Mouse (Mus musculus) liver, embryonic 11.5 days (tissue): Measurements from ENCODE around the gene Lyst. TPM values are rescaled to one million over a fixed set of nuclear protein-coding genes. Genes with fewer than 3 reads are reported as not detected.

ENCODE experiments used
- ATAC-seq: fragments of 200-750 bp; cut with Nextera tagmentation; replicated peaks from 2 replicates; pipeline ENCODE4 v1.8.0; 2017; ENCODE audit warnings: moderate number of reproducible peaks, mild to moderate bottlenecking, moderate TSS enrichment, moderate library complexity; ENCODE audit not compliant: low FRiP score
- DNase-seq: peaks from one replicate; pipeline ENCODE4 v3.0.0-alpha.2; 2017; ENCODE audit warnings: low spot score
- H3K27ac ChIP-seq: fragments of 300-500 bp; sonication (generic); 2 replicates; pipeline ENCODE4 v1.5.1; 2014; ENCODE audit warnings: mild to moderate bottlenecking, low read depth, low read length, control low read depth
- H3K27me3 ChIP-seq: fragments of 300-500 bp; sonication (generic); replicated peaks from 2 replicates; pipeline ENCODE4 v1.6.1; 2014; ENCODE audit warnings: low read length, mixed read lengths; ENCODE audit not compliant: control insufficient read depth, insufficient read depth
- H3K36me3 ChIP-seq: fragments of 300-500 bp; sonication (generic); 2 replicates; pipeline ENCODE4 v1.6.1; 2014; ENCODE audit warnings: mild to moderate bottlenecking, low read length, moderate library complexity, mixed read lengths; ENCODE audit not compliant: control insufficient read depth, insufficient read depth
- H3K4me1 ChIP-seq: fragments of 300-500 bp; sonication (generic); replicated peaks from 2 replicates; pipeline ENCODE4 v1.6.1; 2014; ENCODE audit warnings: low read length, mixed read lengths; ENCODE audit not compliant: control insufficient read depth, insufficient read depth
- H3K4me2 ChIP-seq: fragments of 300-500 bp; sonication (generic); 2 replicates; pipeline ENCODE4 v1.6.1; 2014; ENCODE audit warnings: mild to moderate bottlenecking, control low read depth, moderate library complexity
- H3K4me3 ChIP-seq: fragments of 300-500 bp; sonication (generic); 2 replicates; pipeline ENCODE4 v1.5.1; 2014; ENCODE audit warnings: low read depth, low read length, control low read depth
- H3K9ac ChIP-seq: fragments of 300-500 bp; sonication (generic); 2 replicates; pipeline ENCODE4 v1.6.1; 2014; ENCODE audit warnings: low read depth, low read length, control low read depth
- H3K9me3 ChIP-seq: fragments of 300-500 bp; sonication (generic); 2 replicates; pipeline ENCODE4 v1.6.1; 2016; ENCODE audit warnings: low read length, inconsistent platforms, mixed read lengths; ENCODE audit not compliant: control insufficient read depth
- WGBS: fragments of 180-500 bp; shearing (Covaris S2); extraction: QIAGEN DNeasy Blood & Tissue Kit; methylation state at CpG from one replicate; pipeline ENCODE4 v1.1.7; 2014; 5-methylcytosine and 5-hydroxymethylcytosine counted together
- polyA plus RNA-seq: library from polyadenylated mRNA; unstranded; fragments of >200 nt; fragmentation: Nextera tagmentation; extraction: Ambion mirVana; gene quantifications from 2 replicates; pipeline ENCODE4 v1.2.1, GENCODE M21; 2014

Lyst gene
- polyA plus RNA-seq, 1 experiment from 2014 or later: 1.8 TPM

DNA sequence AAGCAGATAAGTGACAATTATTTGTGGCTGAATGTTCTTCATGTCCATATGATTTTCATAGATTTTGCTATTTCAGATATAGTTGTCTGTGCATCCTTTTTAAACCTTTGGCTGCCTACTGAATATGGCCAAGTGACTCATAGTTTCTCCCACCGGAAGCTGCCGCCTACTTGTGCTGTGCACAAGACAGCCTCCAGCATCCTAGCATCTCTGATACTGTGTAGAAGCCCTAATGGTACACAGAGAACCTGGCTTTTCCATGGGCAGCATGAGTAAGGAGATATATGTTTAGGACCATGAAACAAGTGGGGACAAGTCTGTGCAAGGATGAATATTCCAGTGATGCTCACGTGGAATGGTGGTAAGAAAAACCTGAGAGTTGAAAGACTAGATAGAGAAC lies 35.0 kb upstream of the Lyst start:
- Histone ChIP-seq H3K27me3 (no peaks in the 10 kb centered on the region), H3K4me1 (no peaks in the 10 kb centered on the region), H3K36me3 (no peaks in the 10 kb centered on the region), H3K4me2 (no peak overlapping the region), H3K27ac (no peak overlapping the region), H3K4me3 (no peak overlapping the region), H3K9me3 (no peaks in the 10 kb centered on the region), H3K9ac (no peak overlapping the region)
- WGBS: 85% methylated on average over 3 of the region's 3 CpGs
- ATAC-seq: no peak
- no peak for DNase-seq

- Histone ChIP-seq H3K27ac (no peak overlapping the region), H3K36me3 (no peaks in the 10 kb centered on the region), H3K4me1 (no peaks in the 10 kb centered on the region), H3K4me2 (no peak overlapping the region), H3K9me3 (no peaks in the 10 kb centered on the region), H3K27me3 (no peaks in the 10 kb centered on the region), H3K9ac (no peak overlapping the region), H3K4me3 (no peak overlapping the region)
- 79% methylated on average over 5 of the region's 5 CpGs for WGBS
- ATAC-seq: no peak
- no peak for DNase-seq
These were observed 33.0 kb upstream of the Lyst start for GRCm38 (mm10) chr13:13557001-13557743.

GRCm38 (mm10) chr13:13558251-13558650 lies 31.9 kb upstream of the Lyst start:
- H3K27me3 ChIP-seq: no peaks in the 10 kb centered on the region
- no peak overlapping the region for H3K27ac ChIP-seq
- no peaks in the 10 kb centered on the region for H3K36me3 ChIP-seq
- ATAC-seq (no peak), DNase-seq (no peak)
- 59% methylated on average over 2 of the region's 2 CpGs for WGBS
- H3K4me2 ChIP-seq: no peak overlapping the region
- no peaks in the 10 kb centered on the region for H3K9me3 ChIP-seq
- no peak overlapping the region for H3K4me3 ChIP-seq
- no peak overlapping the region for H3K9ac ChIP-seq
- no peaks in the 10 kb centered on the region for H3K4me1 ChIP-seq

GRCm38 (mm10) chr13:13558900-13559299 lies 31.3 kb upstream of the Lyst start:
- DNase-seq: no peak
- Histone ChIP-seq H3K36me3 (no peaks in the 10 kb centered on the region), H3K9ac (no peak overlapping the region), H3K27me3 (no peaks in the 10 kb centered on the region), H3K4me2 (no peak overlapping the region), H3K4me1 (no peaks in the 10 kb centered on the region), H3K4me3 (no peak overlapping the region), H3K9me3 (no peaks in the 10 kb centered on the region), H3K27ac (no peak overlapping the region)
- ATAC-seq: no peak
- 65% methylated on average over 5 of the region's 5 CpGs for WGBS

GRCm38 (mm10) chr13:13562571-13562970 lies 27.6 kb upstream of the Lyst start:
- Histone ChIP-seq H3K9ac (no peak overlapping the region), H3K4me2 (no peak overlapping the region), H3K27me3 (no peaks in the 10 kb centered on the region), H3K36me3 (no peaks in the 10 kb centered on the region), H3K4me3 (no peak overlapping the region), H3K4me1 (no peaks in the 10 kb centered on the region), H3K27ac (no peak overlapping the region), H3K9me3 (no peaks in the 10 kb centered on the region)
- DNase-seq (no peak), ATAC-seq (no peak)
- 85% methylated on average over 6 of the region's 6 CpGs for WGBS

DNA sequence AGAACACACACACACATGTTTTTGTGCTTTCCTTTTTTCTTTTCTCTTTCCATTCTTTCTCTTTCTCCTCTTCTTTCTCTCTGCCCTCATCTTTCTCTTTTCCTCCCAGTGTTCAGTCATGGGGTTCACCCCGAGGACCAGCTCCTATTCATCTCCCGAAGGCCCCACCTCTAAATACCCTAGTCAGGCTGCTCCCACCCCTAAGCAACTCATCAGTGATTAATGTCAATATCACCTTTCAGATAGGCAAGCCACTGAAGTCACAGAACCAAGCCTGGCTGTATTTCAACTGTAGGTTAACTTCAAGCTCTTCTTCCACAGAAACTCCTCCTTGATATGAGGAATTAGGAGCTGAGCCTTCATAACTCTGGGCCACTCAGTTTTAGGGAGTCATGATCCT lies 26.1 kb upstream of the Lyst start:
- ATAC-seq (no peak), DNase-seq (no peak)
- no peak overlapping the region for H3K27ac ChIP-seq
- no peaks in the 10 kb centered on the region for H3K27me3 ChIP-seq
- WGBS: 57% methylated on average over 2 of the region's 2 CpGs
- H3K4me3 ChIP-seq: no peak overlapping the region
- no peak overlapping the region for H3K4me2 ChIP-seq
- H3K9me3 ChIP-seq: no peaks in the 10 kb centered on the region
- H3K9ac ChIP-seq: no peak overlapping the region
- no peaks in the 10 kb centered on the region for H3K36me3 ChIP-seq
- H3K4me1 ChIP-seq: peaks cover 3% of the 10 kb centered on the region; the same call in 1 of the 2 replicates

- Histone ChIP-seq H3K9me3 (no peaks in the 10 kb centered on the region), H3K4me3 (no peak overlapping the region), H3K27me3 (no peaks in the 10 kb centered on the region), H3K27ac (no peak overlapping the region), H3K9ac (no peak overlapping the region), H3K4me1 (peaks cover 7% of the 10 kb centered on the region; the same call in 1 of the 2 replicates), H3K36me3 (no peaks in the 10 kb centered on the region), H3K4me2 (no peak overlapping the region)
- no peak for DNase-seq
- 54% methylated on average over 4 of the region's 4 CpGs for WGBS
- no peak for ATAC-seq
These were observed 25.7 kb upstream of the Lyst start for GRCm38 (mm10) chr13:13564541-13564940.

- 79% methylated on average over 6 of the region's 6 CpGs for WGBS
- no peak overlapping the region for H3K9ac ChIP-seq
- ATAC-seq (no peak), DNase-seq (no peak)
- no peaks in the 10 kb centered on the region for H3K27me3 ChIP-seq
- H3K27ac ChIP-seq: no peak overlapping the region
- no peaks in the 10 kb centered on the region for H3K9me3 ChIP-seq
- H3K36me3 ChIP-seq: no peaks in the 10 kb centered on the region
- no peak overlapping the region for H3K4me3 ChIP-seq
- H3K4me1 ChIP-seq: peaks cover 8% of the 10 kb centered on the region; the same call in 1 of the 2 replicates
- H3K4me2 ChIP-seq: no peak overlapping the region
These were observed 22.6 kb upstream of the Lyst start for GRCm38 (mm10) chr13:13567640-13568039.

GRCm38 (mm10) chr13:13568824-13569223 lies 21.4 kb upstream of the Lyst start:
- WGBS: 32% methylated on average over 1 of the region's 1 CpGs
- H3K4me3 ChIP-seq: no peak overlapping the region
- H3K4me2 ChIP-seq: no peak overlapping the region
- no peaks in the 10 kb centered on the region for H3K27me3 ChIP-seq
- H3K9me3 ChIP-seq: no peaks in the 10 kb centered on the region
- no peaks in the 10 kb centered on the region for H3K36me3 ChIP-seq
- H3K27ac ChIP-seq: no peak overlapping the region
- H3K4me1 ChIP-seq: peaks cover 8% of the 10 kb centered on the region; the same call in 1 of the 2 replicates
- ATAC-seq (peak; percentile 77), DNase-seq (no peak)
- no peak overlapping the region for H3K9ac ChIP-seq
